Comparison of ENCODE assay signal across 19 mouse cellular contexts in genomic region chr1:192224161-192224560, GRCm38 (mm10). TPM values are rescaled to one million over a fixed set of nuclear protein-coding genes. Genes with fewer than 3 reads are reported as not detected.
"Had no signal": no experiment of that assay in that cellular context is flagged by ENCODE, and none has a peak within 500 bp of the region (broad histone marks: within the 10 kb centered on the region; RNA-seq: fewer than 3 reads in every experiment).

No protein-coding gene starts in this region.

- H3K27me3 ChIP-seq: limb, embryonic 12.5 days; limb, embryonic 15.5 days; liver, embryonic 13.5 days had no signal

- H3K36me3 ChIP-seq: limb, embryonic 12.5 days; limb, embryonic 15.5 days; liver, embryonic 13.5 days had no signal

- H3K4me1 ChIP-seq: limb, embryonic 12.5 days; limb, embryonic 15.5 days; liver, embryonic 13.5 days had no signal

- H3K4me2 ChIP-seq: limb, embryonic 12.5 days; limb, embryonic 15.5 days; liver, embryonic 13.5 days; midbrain, embryonic 11.5 days had no signal

- H3K9ac ChIP-seq: limb, embryonic 12.5 days; limb, embryonic 15.5 days; liver, embryonic 13.5 days had no signal

- H3K27ac ChIP-seq: kidney, postnatal 0 days; left cerebral cortex, adult 2 months; limb, embryonic 12.5 days; limb, embryonic 15.5 days; liver, embryonic 13.5 days had no signal

- H3K4me3 ChIP-seq: left cerebral cortex, adult 2 months; limb, embryonic 12.5 days; limb, embryonic 15.5 days; liver, embryonic 13.5 days had no signal

- DNase-seq: kidney, adult 18-20 months; kidney, adult 9 months; kidney, postnatal 25 days; layer of hippocampus, postnatal 36 days; left cerebral cortex, postnatal 4 days; liver, embryonic 13.5 days; lung, adult 2 months; lung, postnatal 14 days; lung, postnatal 4 days; midbrain, embryonic 14.5 days; thymus, adult 18-20 months had no signal

RNA-seq across cellular contexts. Expression of gene Kcnh1, which starts 33.6 kb away (rescaled TPM):
- total RNA-seq: megakaryocyte progenitor cell, adult 5-6 weeks; megakaryocyte-erythroid progenitor cell, adult 5-6 weeks had no signal
- polyA plus RNA-seq: liver, embryonic 16.5 days had no signal
